Mouse (Mus musculus): ENCODE measurements around the gene Ccl21b. TPM values are rescaled to one million over a fixed set of nuclear protein-coding genes. Genes with fewer than 3 reads are reported as not detected.

The Ccl21b gene
- polyA plus RNA-seq (2017; shearing (Covaris generic)): not detected

GRCm38 (mm10) chr4:42255467-42255866 lies at the start of gene Ccl21b:
Ccl21b (plus strand) TSS chr4:42255767.

DNA sequence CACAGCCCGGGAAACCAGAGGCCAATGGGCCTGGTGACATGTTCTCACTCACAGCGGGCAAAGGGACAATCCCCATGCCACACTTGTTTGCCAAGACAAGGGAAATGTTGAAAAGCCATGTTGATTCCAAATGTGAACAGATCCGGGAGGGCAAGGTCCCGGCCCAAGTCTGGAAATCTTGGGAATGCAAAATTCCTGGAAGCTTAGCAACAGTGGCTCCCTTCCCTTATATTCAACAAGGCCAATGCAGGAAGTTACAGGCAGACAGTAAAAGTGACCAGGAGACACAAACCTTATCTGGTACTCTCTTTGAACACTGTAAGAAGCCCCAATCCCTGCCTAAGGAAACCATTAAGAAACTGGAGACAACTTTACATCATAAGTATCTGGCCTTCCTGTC lies 15.2 kb upstream of the Ccl21b start, which contains the start of gene Gm10600:
Gene Gm10600, plus strand, starts transcription at position 301 of the 400 bp plus-strand sequence.

GRCm38 (mm10) chr4:42293967-42294366 lies 38.4 kb downstream of the Ccl21b start, which contains the start of gene Gm21953:
Gm21953 (plus strand) TSS chr4:42294267.

Other genes starting within 250 kb of the Ccl21b start
- gene Gm21093, start 221.0 kb upstream of the Ccl21b start, polyA plus RNA-seq (2017; shearing (Covaris generic)): not detected
- not detected for gene Gm3893, start 164.6 kb upstream of the Ccl21b start, polyA plus RNA-seq (2017; shearing (Covaris generic))
- gene Gm13304, start 140.9 kb upstream of the Ccl21b start, polyA plus RNA-seq (2017; shearing (Covaris generic)): under 1 TPM in 1 of 2 experiments, not detected in 1; 0.49 TPM
- gene Gm13306, start 102.3 kb upstream of the Ccl21b start, polyA plus RNA-seq (2017; shearing (Covaris generic)): not detected
- gene Gm13305, start 87.2 kb upstream of the Ccl21b start, polyA plus RNA-seq (2017; shearing (Covaris generic)): not detected
- gene Gm10600, start 15.1 kb upstream of the Ccl21b start, polyA plus RNA-seq (2017; shearing (Covaris generic)): not detected
- 1 to 10 TPM in 1 of 2 experiments, not detected in 1; 1.0 TPM for gene Gm21953, start 38.5 kb downstream of the Ccl21b start, polyA plus RNA-seq (2017; shearing (Covaris generic))
- not detected for gene Fam205a3, start 62.6 kb downstream of the Ccl21b start, polyA plus RNA-seq (2017; shearing (Covaris generic))
- gene Gm21586, start 183.6 kb downstream of the Ccl21b start, polyA plus RNA-seq (2017; shearing (Covaris generic)): 1 to 10 TPM in 1 of 2 experiments, not detected in 1; 1.0 TPM
- gene Gm2163, start 211.0 kb downstream of the Ccl21b start, polyA plus RNA-seq (2017; shearing (Covaris generic)): not detected

Measured in activated CD4-positive, CD25-positive, alpha-beta regulatory T cell (primary cell).